Mouse (Mus musculus): ENCODE data around the gene Sash3. TPM values are rescaled to one million over a fixed set of nuclear protein-coding genes. Genes with fewer than 3 reads are reported as not detected.
A peak's percentile ranks its signal among the peaks of the same experiment; 100 is the strongest.

Gene Sash3
- polyA plus RNA-seq, 1 experiment from 2014 or later: 1.7 TPM

GRCm38 (mm10) chrX:48139368-48140285 lies 6.6 kb upstream of the Sash3 start:
- Histone ChIP-seq H3K27ac (ENCODE audit: low read length) (no peak overlapping the region), H3K9me3 (ENCODE audit: low read length) (no peaks in the 10 kb centered on the region), H3K36me3 (ENCODE audit: insufficient read depth, low read length) (no peaks in the 10 kb centered on the region), H3K4me2 (replicated peaks; ENCODE audit: low read depth, low read length) (no peak overlapping the region), H3K27me3 (ENCODE audit: insufficient read depth, low read length) (no peaks in the 10 kb centered on the region; the same call in 1 of the 2 replicates), H3K9ac (replicated peaks; ENCODE audit: low read length) (no peak overlapping the region), H3K4me3 (ENCODE audit: low read length) (no peak overlapping the region), H3K4me1 (ENCODE audit: insufficient read depth, low read length) (no peaks in the 10 kb centered on the region)
- no peak for ATAC-seq (ENCODE audit: low FRiP score, low TSS enrichment)
- WGBS: 58% methylated on average over 14 of the region's 14 CpGs

GRCm38 (mm10) chrX:48140286-48140877 lies 5.9 kb upstream of the Sash3 start:
- no peak overlapping the region for H3K9ac ChIP-seq (replicated peaks; ENCODE audit: low read length)
- no peaks in the 10 kb centered on the region; the same call in 1 of the 2 replicates for H3K27me3 ChIP-seq (ENCODE audit: insufficient read depth, low read length)
- WGBS: 53% methylated on average over 3 of the region's 3 CpGs
- no peaks in the 10 kb centered on the region for H3K36me3 ChIP-seq (ENCODE audit: insufficient read depth, low read length)
- no peak overlapping the region for H3K4me3 ChIP-seq (ENCODE audit: low read length)
- no peaks in the 10 kb centered on the region for H3K9me3 ChIP-seq (ENCODE audit: low read length)
- no peaks in the 10 kb centered on the region for H3K4me1 ChIP-seq (ENCODE audit: insufficient read depth, low read length)
- ATAC-seq (ENCODE audit: low FRiP score, low TSS enrichment): no peak
- no peak overlapping the region for H3K27ac ChIP-seq (ENCODE audit: low read length)
- no peak overlapping the region for H3K4me2 ChIP-seq (replicated peaks; ENCODE audit: low read depth, low read length)

GRCm38 (mm10) chrX:48141481-48141880 lies 4.8 kb upstream of the Sash3 start:
- Histone ChIP-seq H3K36me3 (ENCODE audit: insufficient read depth, low read length) (no peaks in the 10 kb centered on the region), H3K27me3 (ENCODE audit: insufficient read depth, low read length) (no peaks in the 10 kb centered on the region; the same call in 1 of the 2 replicates), H3K4me1 (ENCODE audit: insufficient read depth, low read length) (no peaks in the 10 kb centered on the region), H3K9me3 (ENCODE audit: low read length) (no peaks in the 10 kb centered on the region), H3K4me3 (ENCODE audit: low read length) (no peak overlapping the region), H3K27ac (ENCODE audit: low read length) (no peak overlapping the region), H3K4me2 (replicated peaks; ENCODE audit: low read depth, low read length) (no peak overlapping the region), H3K9ac (replicated peaks; ENCODE audit: low read length) (no peak overlapping the region)
- 75% methylated on average over 6 of the region's 6 CpGs for WGBS
- no peak for ATAC-seq (ENCODE audit: low FRiP score, low TSS enrichment)

DNA sequence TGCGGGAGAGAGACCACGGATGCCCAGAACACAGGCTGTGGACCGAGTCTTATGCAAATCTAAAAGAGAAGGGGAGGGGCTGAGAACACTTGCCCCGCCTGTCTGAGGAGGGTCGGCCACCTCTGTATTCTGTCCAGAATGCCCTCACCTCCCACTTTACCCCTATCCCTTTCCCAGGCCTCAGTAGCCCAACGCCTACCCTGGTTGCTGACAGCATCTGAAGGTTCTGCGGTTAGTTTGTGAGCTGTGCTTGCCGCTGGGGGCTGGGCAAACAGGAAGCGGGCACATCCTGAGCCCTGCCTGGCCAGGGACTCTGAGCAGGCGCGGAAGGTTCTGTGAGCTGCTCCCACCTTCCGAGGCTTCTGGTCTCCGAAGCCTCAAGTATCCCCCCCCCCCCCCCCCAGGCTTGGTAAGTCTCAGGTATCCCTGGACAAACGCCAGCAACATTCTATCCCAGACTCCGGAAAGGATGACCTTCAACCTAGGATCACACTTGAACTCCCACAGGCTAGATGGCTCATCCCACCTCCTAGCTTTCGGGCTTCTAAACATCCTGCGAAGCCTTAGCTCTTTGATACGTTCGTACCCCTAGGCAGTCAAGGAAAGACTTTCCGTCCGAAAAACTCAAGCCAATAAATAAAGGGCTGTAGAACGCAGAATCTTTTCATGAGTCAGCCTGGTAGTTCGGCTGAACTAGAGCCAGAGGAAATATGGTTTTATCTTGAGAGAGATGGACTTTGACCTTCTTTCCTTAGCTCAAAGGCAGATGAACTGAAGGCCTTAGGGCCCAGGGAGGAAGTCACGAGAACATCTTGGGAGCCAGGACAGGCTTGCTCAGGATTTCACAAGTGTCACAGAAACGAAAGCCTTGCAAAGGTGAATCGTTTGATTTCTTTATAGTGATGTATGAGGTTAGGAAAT lies 2.6 kb upstream of the Sash3 start:
- 42% methylated on average over 25 of the region's 26 CpGs for WGBS
- H3K27ac ChIP-seq (ENCODE audit: low read length): no peak overlapping the region
- ATAC-seq (ENCODE audit: low FRiP score, low TSS enrichment): peak; percentile 78
- peak overlapping the region; percentile 52 for H3K4me2 ChIP-seq (replicated peaks; ENCODE audit: low read depth, low read length)
- H3K9ac ChIP-seq (replicated peaks; ENCODE audit: low read length): peak overlapping the region; percentile 50; the same call in 1 of the 2 replicates
- no peaks in the 10 kb centered on the region for H3K9me3 ChIP-seq (ENCODE audit: low read length)
- no peaks in the 10 kb centered on the region for H3K36me3 ChIP-seq (ENCODE audit: insufficient read depth, low read length)
- no peaks in the 10 kb centered on the region; the same call in 1 of the 2 replicates for H3K27me3 ChIP-seq (ENCODE audit: insufficient read depth, low read length)
- no peaks in the 10 kb centered on the region for H3K4me1 ChIP-seq (ENCODE audit: insufficient read depth, low read length)
- peak overlapping the region; percentile 40 for H3K4me3 ChIP-seq (ENCODE audit: low read length)

DNA sequence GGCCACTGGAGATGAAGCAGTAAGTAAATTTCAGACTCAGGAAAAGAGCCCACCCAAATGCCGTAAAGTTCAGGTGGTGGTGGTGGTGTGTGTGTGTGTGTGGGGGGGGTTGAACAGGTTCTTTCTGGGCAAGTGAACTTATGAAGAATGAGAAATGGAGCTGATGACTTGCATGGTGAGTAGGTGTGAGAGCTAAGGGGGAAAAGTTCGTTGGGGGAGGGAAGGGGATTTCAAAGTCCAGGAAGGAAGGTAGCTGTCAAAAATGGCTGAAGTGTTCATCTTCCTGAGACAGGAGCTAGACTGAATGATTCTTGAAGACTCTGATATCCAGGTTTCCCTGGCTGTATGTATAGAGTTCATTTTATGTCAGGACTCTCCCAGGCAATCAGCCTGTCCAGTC lies 990 bp downstream of the Sash3 start:
- H3K4me2 ChIP-seq (replicated peaks; ENCODE audit: low read depth, low read length): no peak overlapping the region
- no peak overlapping the region for H3K27ac ChIP-seq (ENCODE audit: low read length)
- WGBS: 77% methylated on average over 2 of the region's 2 CpGs
- H3K4me1 ChIP-seq (ENCODE audit: insufficient read depth, low read length): no peaks in the 10 kb centered on the region
- H3K36me3 ChIP-seq (ENCODE audit: insufficient read depth, low read length): no peaks in the 10 kb centered on the region
- ATAC-seq (ENCODE audit: low FRiP score, low TSS enrichment): no peak
- H3K27me3 ChIP-seq (ENCODE audit: insufficient read depth, low read length): no peaks in the 10 kb centered on the region
- H3K4me3 ChIP-seq (ENCODE audit: low read length): no peak overlapping the region
- no peaks in the 10 kb centered on the region for H3K9me3 ChIP-seq (ENCODE audit: low read length)
- H3K9ac ChIP-seq (replicated peaks; ENCODE audit: low read length): no peak overlapping the region

- Histone ChIP-seq H3K27me3 (ENCODE audit: insufficient read depth, low read length) (no peaks in the 10 kb centered on the region), H3K27ac (ENCODE audit: low read length) (no peak overlapping the region), H3K9me3 (ENCODE audit: low read length) (no peaks in the 10 kb centered on the region), H3K4me2 (replicated peaks; ENCODE audit: low read depth, low read length) (no peak overlapping the region), H3K4me1 (ENCODE audit: insufficient read depth, low read length) (no peaks in the 10 kb centered on the region), H3K36me3 (ENCODE audit: insufficient read depth, low read length) (no peaks in the 10 kb centered on the region), H3K9ac (replicated peaks; ENCODE audit: low read length) (no peak overlapping the region), H3K4me3 (ENCODE audit: low read length) (no peak overlapping the region)
- ATAC-seq (ENCODE audit: low FRiP score, low TSS enrichment): no peak
- WGBS: 91% methylated on average over 6 of the region's 7 CpGs
These were observed 1.5 kb downstream of the Sash3 start for GRCm38 (mm10) chrX:48147741-48148186.

- WGBS: 81% methylated on average over 7 of the region's 7 CpGs
These were observed 5.9 kb downstream of the Sash3 start for GRCm38 (mm10) chrX:48152106-48152505.

DNA sequence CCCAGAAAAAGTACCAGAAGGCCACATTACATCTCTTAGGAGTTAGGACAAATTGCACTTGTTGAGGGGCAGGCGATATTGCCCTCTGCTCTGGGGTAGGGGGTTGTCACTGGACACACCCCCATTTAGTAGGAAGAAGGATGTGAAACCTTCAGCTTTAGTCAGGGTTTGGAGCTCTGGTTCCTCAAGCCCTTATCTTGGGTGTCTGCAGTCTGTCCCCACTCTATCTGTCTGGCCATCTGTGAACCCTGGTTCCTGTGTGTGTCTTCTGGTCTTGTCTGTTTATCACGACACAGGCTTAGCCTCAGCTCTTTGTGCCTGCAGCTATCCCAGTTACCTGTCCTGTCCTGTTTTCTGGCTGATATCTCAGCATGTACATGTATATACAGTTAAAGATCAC lies 7.2 kb downstream of the Sash3 start:
- Histone ChIP-seq H3K4me3 (ENCODE audit: low read length) (no peak overlapping the region), H3K4me1 (ENCODE audit: insufficient read depth, low read length) (no peaks in the 10 kb centered on the region), H3K9me3 (ENCODE audit: low read length) (no peaks in the 10 kb centered on the region), H3K27me3 (ENCODE audit: insufficient read depth, low read length) (no peaks in the 10 kb centered on the region; the same call in 1 of the 2 replicates), H3K36me3 (ENCODE audit: insufficient read depth, low read length) (no peaks in the 10 kb centered on the region), H3K4me2 (replicated peaks; ENCODE audit: low read depth, low read length) (no peak overlapping the region), H3K9ac (replicated peaks; ENCODE audit: low read length) (no peak overlapping the region), H3K27ac (ENCODE audit: low read length) (no peak overlapping the region)
- WGBS: 86% methylated on average over 2 of the region's 2 CpGs
- no peak for ATAC-seq (ENCODE audit: low FRiP score, low TSS enrichment)

More at GRCm38 (mm10) chrX:48152106-48152505, 5.9 kb downstream of the Sash3 start:
- Histone ChIP-seq H3K4me2 (replicated peaks; ENCODE audit: low read depth, low read length) (no peak overlapping the region), H3K36me3 (ENCODE audit: insufficient read depth, low read length) (no peaks in the 10 kb centered on the region), H3K9me3 (ENCODE audit: low read length) (no peaks in the 10 kb centered on the region), H3K4me3 (ENCODE audit: low read length) (no peak overlapping the region), H3K9ac (replicated peaks; ENCODE audit: low read length) (no peak overlapping the region), H3K4me1 (ENCODE audit: insufficient read depth, low read length) (no peaks in the 10 kb centered on the region), H3K27me3 (ENCODE audit: insufficient read depth, low read length) (no peaks in the 10 kb centered on the region; the same call in 1 of the 2 replicates), H3K27ac (ENCODE audit: low read length) (no peak overlapping the region)
- ATAC-seq (ENCODE audit: low FRiP score, low TSS enrichment): no peak

DNA sequence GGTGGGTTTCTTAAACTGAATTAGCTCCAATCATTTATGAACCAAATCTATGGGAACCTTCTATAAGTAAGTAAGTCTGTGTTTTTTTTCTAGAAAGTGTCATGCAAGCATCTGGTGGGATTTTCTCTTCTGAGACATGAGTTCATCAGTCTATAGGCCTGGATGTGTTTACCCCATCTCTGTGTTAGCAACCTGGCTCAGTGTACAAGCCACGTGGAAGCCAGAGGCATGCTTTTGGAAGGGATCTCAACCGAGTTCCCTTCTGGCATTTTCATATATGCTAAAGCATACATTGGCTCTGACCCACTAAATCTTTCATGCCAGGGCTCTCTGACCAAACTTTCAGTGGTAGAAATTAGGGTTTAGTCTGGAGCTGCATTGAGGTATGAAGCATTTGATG lies 7.7 kb downstream of the Sash3 start:
- Histone ChIP-seq H3K9ac (replicated peaks; ENCODE audit: low read length) (no peak overlapping the region), H3K9me3 (ENCODE audit: low read length) (no peaks in the 10 kb centered on the region), H3K4me1 (ENCODE audit: insufficient read depth, low read length) (no peaks in the 10 kb centered on the region), H3K4me3 (ENCODE audit: low read length) (no peak overlapping the region), H3K27me3 (ENCODE audit: insufficient read depth, low read length) (no peaks in the 10 kb centered on the region; the same call in 1 of the 2 replicates), H3K36me3 (ENCODE audit: insufficient read depth, low read length) (no peaks in the 10 kb centered on the region), H3K27ac (ENCODE audit: low read length) (no peak overlapping the region), H3K4me2 (replicated peaks; ENCODE audit: low read depth, low read length) (no peak overlapping the region)
- ATAC-seq (ENCODE audit: low FRiP score, low TSS enrichment): no peak
- 79% methylated on average over 2 of the region's 2 CpGs for WGBS

All from kidney, embryonic 16.5 days (tissue).